Mouse (Mus musculus) kidney, embryonic 15.5 days (tissue): Measurements from ENCODE around the gene Il10rb. TPM values are rescaled to one million over a fixed set of nuclear protein-coding genes. Genes with fewer than 3 reads are reported as not detected.

Source experiments
- ATAC-seq: fragments of 200-750 bp; cut with Nextera tagmentation; replicated peaks from 2 replicates; pipeline ENCODE4 v1.8.0; 2017; ENCODE audit warnings: moderate TSS enrichment; ENCODE audit not compliant: low FRiP score
- H3K27ac ChIP-seq: fragments of 300-500 bp; sonication (generic); 2 replicates; pipeline ENCODE4 v1.5.1; 2015; ENCODE audit warnings: mild to moderate bottlenecking, inconsistent platforms
- H3K27me3 ChIP-seq: fragments of 300-500 bp; sonication (generic); 2 replicates; pipeline ENCODE4 v1.6.1; 2015; ENCODE audit warnings: inconsistent platforms
- H3K36me3 ChIP-seq: fragments of 300-500 bp; sonication (generic); 2 replicates; pipeline ENCODE4 v1.6.1; 2015; ENCODE audit warnings: inconsistent platforms
- H3K4me1 ChIP-seq: fragments of 300-500 bp; sonication (generic); 2 replicates; pipeline ENCODE4 v1.6.1; 2015; ENCODE audit warnings: inconsistent platforms
- H3K4me2 ChIP-seq: fragments of 300-500 bp; sonication (generic); 2 replicates; pipeline ENCODE4 v1.6.1; 2015; ENCODE audit warnings: moderate library complexity, mild to moderate bottlenecking, inconsistent platforms
- H3K4me3 ChIP-seq: fragments of 300-500 bp; sonication (generic); replicated peaks from 2 replicates; pipeline ENCODE4 v1.5.1; 2015; ENCODE audit warnings: mild to moderate bottlenecking, inconsistent platforms
- H3K9ac ChIP-seq: fragments of 300-500 bp; sonication (generic); 2 replicates; pipeline ENCODE4 v1.6.1; 2015; ENCODE audit warnings: mild to moderate bottlenecking, inconsistent platforms
- H3K9me3 ChIP-seq: fragments of 300-500 bp; sonication (generic); replicated peaks from 2 replicates; pipeline ENCODE4 v1.6.1; 2016; ENCODE audit warnings: inconsistent platforms
- WGBS: fragments of 180-500 bp; shearing (Covaris S2); methylation state at CpG from one replicate; pipeline ENCODE4 v1.1.7; 2015; ENCODE audit warnings: mixed read lengths; 5-methylcytosine and 5-hydroxymethylcytosine counted together
- polyA plus RNA-seq: library from polyadenylated mRNA; unstranded; fragments of >200 nt; fragmentation: Nextera tagmentation; extraction: Ambion mirVana; gene quantifications from 2 replicates; pipeline ENCODE4 v1.2.1, GENCODE M21; 2015

The Il10rb gene
- polyA plus RNA-seq, 1 experiment from 2014 or later: 31.0 TPM

GRCm38 (mm10) chr16:91385621-91386020 is 20.3 kb upstream of the Il10rb start:
- WGBS: 25% methylated on average over 10 of the region's 10 CpGs
- Histone ChIP-seq H3K4me2 (no peak overlapping the region), H3K27me3 (no peaks in the 10 kb centered on the region), H3K4me1 (peaks cover 15% of the 10 kb centered on the region), H3K9me3 (0 out of 2 replicates have a peak, but pooled peaks cover 5% of the 10 kb centered on the region), H3K36me3 (peaks cover 55% of the 10 kb centered on the region), H3K4me3 (no peak overlapping the region), H3K27ac (peak overlapping the region; percentile 54), H3K9ac (no peak overlapping the region)
- ATAC-seq: 0 out of 2 replicates have a peak, but pooled peaks have one; percentile 25

GRCm38 (mm10) chr16:91386419-91387120 is 19.4 kb upstream of the Il10rb start:
- H3K9me3 ChIP-seq: 0 out of 2 replicates have a peak, but pooled peaks cover 5% of the 10 kb centered on the region
- no peak overlapping the region for H3K27ac ChIP-seq
- H3K4me3 ChIP-seq: no peak overlapping the region
- peaks cover 12% of the 10 kb centered on the region for H3K4me1 ChIP-seq
- H3K9ac ChIP-seq: no peak overlapping the region
- no peaks in the 10 kb centered on the region for H3K27me3 ChIP-seq
- H3K4me2 ChIP-seq: no peak overlapping the region
- ATAC-seq: no peak
- WGBS: 89% methylated on average over 10 of the region's 10 CpGs
- peaks cover 58% of the 10 kb centered on the region for H3K36me3 ChIP-seq

- Histone ChIP-seq H3K4me3 (no peak overlapping the region), H3K9ac (no peak overlapping the region), H3K9me3 (0 out of 2 replicates have a peak, but pooled peaks cover 5% of the 10 kb centered on the region), H3K27me3 (no peaks in the 10 kb centered on the region), H3K27ac (no peak overlapping the region), H3K36me3 (peaks cover 60% of the 10 kb centered on the region), H3K4me2 (no peak overlapping the region), H3K4me1 (peaks cover 12% of the 10 kb centered on the region)
- WGBS: 90% methylated on average over 3 of the region's 3 CpGs
- no peak for ATAC-seq
These were observed 18.9 kb upstream of the Il10rb start for GRCm38 (mm10) chr16:91387121-91387486.

- Histone ChIP-seq H3K4me2 (no peak overlapping the region), H3K27ac (no peak overlapping the region), H3K4me3 (no peak overlapping the region), H3K9me3 (0 out of 2 replicates have a peak, but pooled peaks cover 5% of the 10 kb centered on the region), H3K27me3 (no peaks in the 10 kb centered on the region), H3K9ac (no peak overlapping the region), H3K36me3 (peaks cover 76% of the 10 kb centered on the region), H3K4me1 (peaks cover 9% of the 10 kb centered on the region)
- no peak for ATAC-seq
- 96% methylated on average over 4 of the region's 4 CpGs for WGBS
These were observed 15.9 kb upstream of the Il10rb start for GRCm38 (mm10) chr16:91390100-91390499.

GRCm38 (mm10) chr16:91391421-91391820 is 14.5 kb upstream of the Il10rb start, which contains the start of gene Gm21970:
TSS of gene Gm21970 (plus strand) at chr16:91391721.
- no peak for ATAC-seq
- Histone ChIP-seq H3K9ac (no peak within 1 kb of the TSS), H3K4me3 (no peak within 1 kb of the TSS), H3K27me3 (no peaks in the 10 kb centered on the region), H3K36me3 (peaks cover 86% of the 10 kb centered on the region), H3K4me2 (no peak within 1 kb of the TSS), H3K9me3 (0 out of 2 replicates have a peak, but pooled peaks cover 5% of the 10 kb centered on the region), H3K4me1 (no peaks in the 10 kb centered on the region), H3K27ac (no peak within 1 kb of the TSS)
- WGBS: 79% methylated on average over 5 of the region's 5 CpGs

GRCm38 (mm10) chr16:91394826-91395410 is 11.0 kb upstream of the Il10rb start:
- H3K4me2 ChIP-seq: no peak overlapping the region
- ATAC-seq: no peak
- no peaks in the 10 kb centered on the region for H3K4me1 ChIP-seq
- H3K4me3 ChIP-seq: no peak overlapping the region
- 0 out of 2 replicates have a peak, but pooled peaks cover 2% of the 10 kb centered on the region for H3K9me3 ChIP-seq
- 82% methylated on average over 4 of the region's 4 CpGs for WGBS
- H3K9ac ChIP-seq: no peak overlapping the region
- no peak overlapping the region for H3K27ac ChIP-seq
- no peaks in the 10 kb centered on the region for H3K27me3 ChIP-seq
- peaks cover 53% of the 10 kb centered on the region for H3K36me3 ChIP-seq

- Histone ChIP-seq H3K9me3 (no peaks in the 10 kb centered on the region), H3K36me3 (peaks cover 54% of the 10 kb centered on the region), H3K4me2 (no peak overlapping the region), H3K27me3 (no peaks in the 10 kb centered on the region), H3K4me3 (no peak overlapping the region), H3K9ac (no peak overlapping the region), H3K27ac (no peak overlapping the region), H3K4me1 (no peaks in the 10 kb centered on the region)
- no peak; the same call in 1 of the 2 replicates for ATAC-seq
- 63% methylated on average over 8 of the region's 8 CpGs for WGBS
These were observed 10.2 kb upstream of the Il10rb start for GRCm38 (mm10) chr16:91395633-91396392.

- WGBS: 69% methylated on average over 10 of the region's 10 CpGs
- Histone ChIP-seq H3K9me3 (no peaks in the 10 kb centered on the region), H3K4me1 (no peaks in the 10 kb centered on the region), H3K27me3 (no peaks in the 10 kb centered on the region), H3K4me2 (no peak overlapping the region), H3K36me3 (peaks cover 47% of the 10 kb centered on the region), H3K4me3 (no peak overlapping the region), H3K27ac (no peak overlapping the region), H3K9ac (no peak overlapping the region)
- ATAC-seq: no peak
These were observed 9.0 kb upstream of the Il10rb start for GRCm38 (mm10) chr16:91396844-91397537.

GRCm38 (mm10) chr16:91398030-91398429 is 7.9 kb upstream of the Il10rb start:
- Histone ChIP-seq H3K36me3 (peaks cover 42% of the 10 kb centered on the region), H3K27ac (no peak overlapping the region), H3K4me3 (no peak overlapping the region), H3K9me3 (no peaks in the 10 kb centered on the region), H3K4me2 (no peak overlapping the region), H3K4me1 (no peaks in the 10 kb centered on the region), H3K9ac (no peak overlapping the region), H3K27me3 (no peaks in the 10 kb centered on the region)
- ATAC-seq: no peak
- 82% methylated on average over 12 of the region's 12 CpGs for WGBS

GRCm38 (mm10) chr16:91398944-91399343 is 7.0 kb upstream of the Il10rb start:
- 94% methylated on average over 7 of the region's 7 CpGs for WGBS
- peaks cover 38% of the 10 kb centered on the region for H3K36me3 ChIP-seq
- no peaks in the 10 kb centered on the region for H3K9me3 ChIP-seq
- no peak overlapping the region for H3K4me2 ChIP-seq
- no peaks in the 10 kb centered on the region for H3K27me3 ChIP-seq
- no peak for ATAC-seq
- no peak overlapping the region for H3K9ac ChIP-seq
- H3K4me1 ChIP-seq: no peaks in the 10 kb centered on the region
- no peak overlapping the region for H3K4me3 ChIP-seq
- H3K27ac ChIP-seq: no peak overlapping the region

GRCm38 (mm10) chr16:91401569-91402165 is 4.3 kb upstream of the Il10rb start:
- peaks cover 20% of the 10 kb centered on the region for H3K4me1 ChIP-seq
- WGBS: 79% methylated on average over 6 of the region's 6 CpGs
- no peak overlapping the region for H3K27ac ChIP-seq
- no peak overlapping the region for H3K4me3 ChIP-seq
- ATAC-seq: no peak
- no peaks in the 10 kb centered on the region for H3K9me3 ChIP-seq
- H3K36me3 ChIP-seq: peaks cover 19% of the 10 kb centered on the region
- H3K4me2 ChIP-seq: no peak overlapping the region
- no peak overlapping the region for H3K9ac ChIP-seq
- H3K27me3 ChIP-seq: no peaks in the 10 kb centered on the region
